9 mouse cellular contexts compared by ENCODE assay signal in the genomic region with DNA sequence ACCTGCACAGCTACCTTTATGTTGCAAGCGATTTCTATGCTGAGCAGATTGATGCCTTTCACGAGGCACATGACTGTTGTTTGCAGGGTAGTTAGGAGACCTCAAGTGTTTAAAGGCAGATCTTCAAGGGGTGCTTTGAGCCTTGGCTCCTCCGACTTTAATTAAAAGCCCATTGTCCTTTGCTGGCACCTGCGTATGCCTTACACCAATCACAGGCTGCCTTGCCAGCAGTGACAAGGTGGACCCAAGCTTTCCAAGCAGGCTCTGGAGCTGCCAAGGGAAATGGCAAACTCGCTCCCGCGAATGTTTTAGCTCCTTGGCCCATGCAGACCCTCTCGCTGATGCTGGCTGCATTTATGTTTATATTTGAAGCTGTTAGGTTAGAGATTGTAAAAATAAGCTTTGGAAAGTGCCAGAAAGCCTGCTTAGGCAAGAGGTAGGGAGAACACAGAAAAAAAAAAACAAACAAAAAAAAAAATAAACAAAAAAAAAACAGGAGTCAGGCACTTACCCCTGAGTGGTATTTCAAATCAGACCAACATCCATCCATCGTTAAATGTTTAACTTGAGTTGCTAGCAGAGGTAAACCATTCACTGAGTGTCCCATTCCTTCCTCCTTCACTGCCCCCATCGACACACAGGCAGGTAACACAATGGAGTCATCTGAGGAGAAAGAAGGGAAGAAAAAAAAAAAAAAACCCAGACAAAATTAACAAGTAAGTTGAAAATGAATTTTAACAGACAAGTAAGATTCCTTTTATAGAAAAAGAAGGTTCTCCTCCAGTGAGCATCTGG.
DNase-seq lines count a peak whose midpoint lies in the region; ATAC-seq and TF ChIP-seq lines count a peak whose summit lies in the region.
"Had no signal": no experiment of that assay in that cellular context is flagged by ENCODE, and none has a peak within 500 bp of the region (broad histone marks: within the 10 kb centered on the region; RNA-seq: fewer than 3 reads in every experiment).

No protein-coding gene starts in this region.

- no peak overlapping the region for H3K4me2 ChIP-seq in hindbrain, embryonic 11.5 days (replicated peaks; ENCODE audit: low read depth, low read length)
- no peak overlapping the region for H3K4me2 ChIP-seq in midbrain, embryonic 16.5 days (ENCODE audit: low read length)
- no peak overlapping the region for H3K4me2 ChIP-seq in stomach, postnatal 0 days (replicated peaks; ENCODE audit: low read depth)

- TF ChIP-seq CTCF in left cerebral cortex, adult 2 months (IDR thresholded peaks at IDR 0.05) = no peak
- TF ChIP-seq CTCF in stomach, postnatal 0 days (IDR thresholded peaks at IDR 0.05; ENCODE audit: low read depth) = no peak

- H3K9ac ChIP-seq in hindbrain, embryonic 11.5 days (ENCODE audit: low read depth, low read length) = no peak overlapping the region
- H3K9ac ChIP-seq in midbrain, embryonic 16.5 days (ENCODE audit: low read depth, low read length) = peak overlapping the region; percentile 21; the same call in 1 of the 2 replicates
- no peak overlapping the region for H3K9ac ChIP-seq in stomach, postnatal 0 days (ENCODE audit: low read length)

- H3K36me3 ChIP-seq in hindbrain, embryonic 11.5 days (ENCODE audit: control insufficient read depth, insufficient read depth, low read length) = no peaks in the 10 kb centered on the region
- H3K36me3 ChIP-seq in midbrain, embryonic 16.5 days (ENCODE audit: control insufficient read depth, insufficient read depth, low read length) = no peaks in the 10 kb centered on the region
- H3K36me3 ChIP-seq in stomach, postnatal 0 days (ENCODE audit: control insufficient read depth, insufficient read depth, low read length) = no peaks in the 10 kb centered on the region

- no peak for ATAC-seq in hindbrain, embryonic 11.5 days (ENCODE audit: low FRiP score)
- ATAC-seq in midbrain, embryonic 16.5 days = peak; percentile 41
- no peak for ATAC-seq in stomach, postnatal 0 days (ENCODE audit: low FRiP score, low TSS enrichment)

- 44% methylated on average over 10 of the region's 10 CpGs for whole genome bisulfite sequencing in hindbrain, embryonic 11.5 days
- WGBS in midbrain, embryonic 16.5 days = 18% methylated on average over 10 of the region's 10 CpGs
- 21% methylated on average over 10 of the region's 10 CpGs for WGBS in stomach, postnatal 0 days

- no peaks in the 10 kb centered on the region for H3K9me3 ChIP-seq in hindbrain, embryonic 11.5 days (ENCODE audit: control insufficient read depth, low read length)
- H3K9me3 ChIP-seq in midbrain, embryonic 16.5 days (replicated peaks; ENCODE audit: control insufficient read depth, low read length, poor library complexity, severe bottlenecking) = no peaks in the 10 kb centered on the region
- no peaks in the 10 kb centered on the region for H3K9me3 ChIP-seq in stomach, postnatal 0 days (ENCODE audit: control insufficient read depth, low read length)

- peak overlapping the region; percentile 77 for H3K27ac ChIP-seq in left cerebral cortex, adult 2 months
- no peak overlapping the region for H3K27ac ChIP-seq in hindbrain, embryonic 11.5 days (ENCODE audit: low read depth, low read length)
- peak overlapping the region; percentile 76 for H3K27ac ChIP-seq in midbrain, embryonic 16.5 days (ENCODE audit: low read length)
- H3K27ac ChIP-seq in stomach, postnatal 0 days (replicated peaks) = no peak overlapping the region

- DNase-seq in left cerebral cortex, adult 2 months (ENCODE audit: extremely low spot score in 1 of 2, low spot score in 2 of 2) = no peak
- DNase-seq in left cerebral cortex, postnatal 14 days (ENCODE audit: low spot score in 2 of 2) = no peak
- peak; percentile 19 for DNase-seq in hindbrain, embryonic 11.5 days (ENCODE audit: low spot score)
- peak; percentile 25 to 51 for DNase-seq in kidney, postnatal 4 days
- no peak for DNase-seq in stomach, postnatal 0 days (ENCODE audit: low spot score)
- DNase-seq in adrenal gland, adult (ENCODE audit: inconsistent age in 2 of 2, low spot score in 1 of 2) = no peak
- DNase-seq in layer of hippocampus, postnatal 25 days (ENCODE audit: extremely low spot score in 1 of 2, low spot score in 1 of 2) = no peak
- DNase-seq: gastrocnemius, postnatal 36 days had no signal

- H3K27me3 ChIP-seq in hindbrain, embryonic 11.5 days (ENCODE audit: control insufficient read depth, insufficient read depth, low read length) = no peaks in the 10 kb centered on the region
- no peaks in the 10 kb centered on the region for H3K27me3 ChIP-seq in midbrain, embryonic 16.5 days (ENCODE audit: control insufficient read depth, insufficient read depth, low read depth, low read length)
- no peaks in the 10 kb centered on the region for H3K27me3 ChIP-seq in stomach, postnatal 0 days (ENCODE audit: control insufficient read depth, insufficient read depth, low read length)

- TF ChIP-seq EP300 in stomach, postnatal 0 days (optimal IDR thresholded peaks at IDR 0.05) = no peak

- no peaks in the 10 kb centered on the region for H3K4me1 ChIP-seq in hindbrain, embryonic 11.5 days (replicated peaks; ENCODE audit: control insufficient read depth, insufficient read depth, low read length)
- peaks cover 25% of the 10 kb centered on the region for H3K4me1 ChIP-seq in midbrain, embryonic 16.5 days (ENCODE audit: control insufficient read depth, insufficient read depth, low read length)
- H3K4me1 ChIP-seq in stomach, postnatal 0 days (replicated peaks; ENCODE audit: control insufficient read depth, insufficient read depth) = no peaks in the 10 kb centered on the region

- peak overlapping the region; percentile 3; the same call in 1 of the 2 replicates for H3K4me3 ChIP-seq in left cerebral cortex, adult 2 months
- H3K4me3 ChIP-seq in hindbrain, embryonic 11.5 days (ENCODE audit: low read depth, low read length) = no peak overlapping the region
- no peak overlapping the region for H3K4me3 ChIP-seq in midbrain, embryonic 16.5 days (ENCODE audit: low read depth, low read length)
- H3K4me3 ChIP-seq in stomach, postnatal 0 days (ENCODE audit: low read depth, low read length) = no peak overlapping the region

- intact Hi-C loops in left cerebral cortex, adult 2 months (cut with DNase I) = no loop called here
- intact Hi-C loops in left cerebral cortex, postnatal 14 days (cut with DNase I) = no loop called here

Comparison
In these comparisons a context has a peak if more than half of its experiments do, and no peak if none do; other contexts are left out.
1. DNase-seq: peak in hindbrain, embryonic 11.5 days (single experiment) and kidney, postnatal 4 days (2 of 2); none in left cerebral cortex, adult 2 months (0 of 2), left cerebral cortex, postnatal 14 days (0 of 2), stomach, postnatal 0 days (single experiment), adrenal gland, adult (0 of 2) and layer of hippocampus, postnatal 25 days (0 of 2).
2. H3K27ac ChIP-seq: peak in left cerebral cortex, adult 2 months (single experiment) and midbrain, embryonic 16.5 days (single experiment); none in hindbrain, embryonic 11.5 days (single experiment) and stomach, postnatal 0 days (single experiment).